Mouse (Mus musculus) urinary bladder, postnatal 10 days (tissue): ENCODE data around the gene Hoxa2.

ENCODE experiments used
- DNase-seq: peaks from one replicate; pipeline ENCODE4 v3.0.0; 2022; ENCODE audit warnings: low spot score

Gene Hoxa2

DNA sequence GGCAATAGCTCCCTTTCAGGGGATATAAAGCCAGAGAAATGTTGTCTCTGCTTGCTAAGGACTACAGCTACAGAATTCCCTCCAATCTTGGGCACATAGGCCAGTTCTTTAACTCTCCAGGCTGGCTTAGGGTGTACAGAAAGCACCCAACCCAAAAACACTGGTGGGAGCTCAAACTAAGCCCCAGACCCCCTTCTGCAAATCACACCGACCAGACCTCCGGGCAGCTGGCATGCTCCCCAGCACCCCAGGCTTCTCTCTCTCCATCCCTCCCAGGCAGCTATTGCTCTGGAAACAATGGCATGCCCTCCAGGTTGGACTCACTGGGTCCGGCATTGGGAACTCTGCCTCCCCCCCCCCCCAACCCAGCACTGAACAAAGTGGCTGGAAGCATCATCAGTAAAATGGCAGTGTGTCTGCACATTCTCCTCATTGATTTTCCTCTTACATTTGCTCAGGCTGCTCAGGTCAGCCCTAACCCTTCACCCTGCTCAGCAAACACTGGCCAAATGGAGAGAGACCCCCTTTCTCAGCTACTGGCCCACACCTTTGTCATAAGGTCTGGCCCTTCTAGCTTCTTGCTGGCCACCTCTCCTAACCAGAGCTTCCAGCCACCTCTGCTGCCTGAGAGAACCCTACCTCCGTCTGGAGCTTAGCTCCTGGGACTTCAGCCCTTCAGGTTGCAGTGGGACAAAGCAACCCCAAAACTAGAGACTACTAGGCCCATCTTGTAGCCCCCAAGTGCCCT lies 14.5 kb upstream of the Hoxa2 start:
- no peak for DNase-seq

DNA sequence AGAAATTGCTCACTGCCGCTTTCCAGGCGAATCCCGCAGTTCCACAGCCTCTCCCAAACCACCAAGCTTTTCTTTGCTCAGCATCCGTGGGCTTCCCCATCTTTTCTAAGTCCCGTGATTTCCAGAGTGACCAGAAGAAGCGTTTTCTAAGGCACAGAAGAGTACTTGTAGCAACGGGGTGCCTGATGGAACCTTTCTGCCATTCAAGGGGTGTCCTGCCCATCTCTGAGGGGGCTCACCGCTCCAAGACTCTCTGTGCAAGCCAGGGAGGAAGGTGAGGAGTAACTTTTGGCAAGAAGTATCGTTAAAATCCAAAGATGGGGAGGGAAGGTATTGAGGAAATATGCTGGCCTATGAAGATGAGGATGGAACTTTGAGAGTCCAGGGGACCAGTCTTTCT lies 13.2 kb upstream of the Hoxa2 start:
- no peak for DNase-seq

DNA sequence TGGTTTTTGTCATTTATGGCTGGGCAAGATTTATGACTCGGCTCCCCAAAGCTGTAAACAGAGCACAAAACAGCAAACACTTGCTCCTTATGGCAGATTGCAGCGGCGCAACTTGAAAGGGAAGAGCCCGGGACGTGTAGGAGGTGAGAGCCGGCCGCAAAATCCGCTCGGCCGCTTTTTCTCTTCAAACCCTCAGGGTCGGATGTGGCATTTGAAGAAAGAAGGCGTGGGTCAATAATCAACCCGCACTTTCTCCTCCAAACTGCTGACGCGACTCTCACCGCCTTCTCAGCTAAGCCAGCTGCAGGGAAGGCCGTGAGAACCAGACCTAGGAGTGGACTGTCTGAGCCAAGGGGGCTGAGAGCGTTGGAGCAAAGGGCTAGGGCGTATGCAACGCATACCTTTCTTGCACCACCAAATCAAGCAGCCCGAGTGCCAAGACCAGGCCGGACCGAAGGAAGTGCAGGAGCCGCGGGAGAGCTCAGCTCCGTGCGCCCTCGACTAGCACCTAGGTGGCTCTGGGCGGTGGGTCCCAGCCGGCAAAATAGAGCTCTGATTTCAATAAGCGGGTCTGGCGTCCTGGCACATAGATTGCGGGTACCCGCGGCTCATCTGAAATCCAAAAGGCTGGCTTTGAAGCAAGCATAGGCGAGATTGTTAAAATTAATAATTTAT lies 12.6 kb upstream of the Hoxa2 start, which contains the start of gene 5730596B20Rik:
Gene 5730596B20Rik (plus strand): TSS at position 438 of the 675 bp plus-strand sequence.
- DNase-seq, result no peak

DNA sequence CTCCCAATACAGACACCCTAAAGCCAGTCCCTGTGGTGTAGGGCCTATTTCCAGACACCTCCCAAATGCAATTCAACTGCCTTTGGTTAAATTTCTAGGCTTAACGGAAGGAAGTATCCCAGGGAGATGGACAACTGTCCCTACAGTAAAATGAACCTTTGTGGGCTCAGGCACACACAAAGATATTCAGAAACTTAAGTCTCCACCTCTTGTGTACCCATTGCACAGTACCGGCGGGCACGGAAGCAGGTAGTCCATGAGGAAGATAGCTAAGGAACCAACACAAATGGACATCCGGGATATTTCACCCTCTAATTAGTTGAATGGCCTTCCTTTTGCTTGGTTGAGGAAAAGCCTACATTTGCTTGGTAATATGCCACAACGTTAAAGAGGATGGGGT lies 11.8 kb upstream of the Hoxa2 start:
- DNase-seq, result no peak

DNA sequence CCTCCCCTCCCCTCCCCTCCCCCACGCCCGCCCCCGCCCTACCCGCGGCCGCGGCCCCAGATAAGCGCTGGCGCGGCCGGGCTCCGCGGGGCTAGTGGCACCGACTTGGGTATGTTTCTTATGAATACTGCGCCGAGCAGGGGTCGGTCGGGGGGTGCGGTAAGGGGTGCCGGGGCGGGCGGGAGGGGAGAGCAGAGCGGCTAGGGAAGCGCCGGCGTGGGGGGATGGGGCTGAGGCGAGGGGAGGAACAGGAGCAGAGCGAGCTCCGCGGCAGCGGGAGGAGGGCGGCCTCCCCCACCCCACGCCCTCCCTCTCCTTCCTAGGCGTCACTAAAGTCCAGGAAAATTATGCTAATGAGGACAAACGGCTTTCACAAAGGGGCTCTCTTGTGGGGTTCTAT lies 11.2 kb upstream of the Hoxa2 start:
- no peak for DNase-seq

DNA sequence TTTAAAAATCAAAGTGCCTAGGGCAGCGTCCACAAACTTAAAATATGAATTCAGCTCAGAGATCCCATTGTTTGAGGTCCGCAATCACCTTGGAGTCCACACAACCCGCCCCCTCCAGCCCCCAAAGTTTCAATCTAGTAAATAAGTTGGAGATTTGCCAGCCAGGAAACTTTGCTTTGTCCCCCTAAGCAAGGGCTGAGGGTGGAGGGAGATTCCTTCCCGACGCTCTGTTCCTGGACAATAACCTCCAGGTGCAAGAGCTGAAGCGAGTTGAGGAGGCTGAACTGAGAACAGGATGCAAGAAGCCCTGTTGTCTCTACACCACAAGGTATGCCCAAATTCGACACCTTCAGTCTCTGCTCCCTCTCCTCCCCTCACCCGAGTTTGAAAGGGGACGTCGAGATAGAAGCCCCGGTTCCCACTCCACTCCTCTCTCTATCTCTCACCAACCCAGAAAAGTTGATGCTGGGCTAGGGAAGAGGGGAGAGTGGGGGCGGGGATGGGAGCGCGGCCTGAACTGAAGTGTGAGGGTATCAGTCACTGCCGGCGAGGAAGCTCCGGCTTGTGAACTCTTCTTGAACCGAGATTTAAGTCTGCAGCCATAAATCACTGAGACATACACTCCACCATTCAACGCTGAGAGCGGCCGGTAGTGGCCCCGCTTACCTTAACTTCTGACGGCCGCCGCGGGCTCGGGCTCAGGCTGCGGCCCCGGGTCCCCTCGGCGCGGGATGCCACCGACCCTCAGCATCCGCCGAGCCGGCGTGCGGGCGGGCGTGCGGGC lies 10.5 kb upstream of the Hoxa2 start:
- DNase-seq, result no peak

DNA sequence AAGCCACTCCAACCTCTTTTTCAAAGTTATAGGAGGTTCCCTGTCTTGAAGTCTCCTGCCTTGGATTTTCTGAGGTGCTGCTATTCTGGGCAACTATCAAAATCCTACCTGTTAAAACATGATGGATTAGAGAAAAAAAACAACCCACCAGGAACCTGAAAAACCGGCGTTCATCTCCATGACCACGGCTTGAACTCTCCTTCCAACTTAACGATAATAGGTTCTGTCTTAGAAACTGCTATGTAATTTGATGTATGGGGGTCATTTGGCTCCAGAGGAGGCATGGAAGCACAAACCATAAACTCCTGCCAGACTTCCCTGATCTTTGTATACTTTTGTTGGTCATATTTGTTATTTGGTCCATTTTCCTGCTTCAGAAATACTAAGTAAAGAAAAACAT lies 9.0 kb upstream of the Hoxa2 start:
- no peak for DNase-seq

DNA sequence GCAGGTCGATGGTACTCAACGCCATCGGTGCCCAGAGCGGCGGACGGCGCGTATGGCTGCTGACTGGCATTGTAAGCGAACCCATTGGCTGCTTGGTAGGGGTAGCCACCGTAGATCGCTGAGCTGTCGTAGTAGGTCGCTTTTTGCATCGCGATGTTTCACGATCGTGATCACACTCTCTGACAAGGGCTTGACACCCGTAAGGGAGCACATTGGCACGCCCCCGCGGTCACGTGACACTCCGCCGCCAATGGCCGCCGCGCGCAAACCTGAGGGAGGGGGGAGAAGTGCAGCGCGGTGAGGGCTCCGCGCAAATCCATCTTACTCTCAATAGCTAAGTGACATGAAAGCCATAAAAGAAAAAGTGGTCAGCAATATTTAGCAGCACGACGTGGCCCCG lies 7.9 kb upstream of the Hoxa2 start:
- DNase-seq, result no peak

DNA sequence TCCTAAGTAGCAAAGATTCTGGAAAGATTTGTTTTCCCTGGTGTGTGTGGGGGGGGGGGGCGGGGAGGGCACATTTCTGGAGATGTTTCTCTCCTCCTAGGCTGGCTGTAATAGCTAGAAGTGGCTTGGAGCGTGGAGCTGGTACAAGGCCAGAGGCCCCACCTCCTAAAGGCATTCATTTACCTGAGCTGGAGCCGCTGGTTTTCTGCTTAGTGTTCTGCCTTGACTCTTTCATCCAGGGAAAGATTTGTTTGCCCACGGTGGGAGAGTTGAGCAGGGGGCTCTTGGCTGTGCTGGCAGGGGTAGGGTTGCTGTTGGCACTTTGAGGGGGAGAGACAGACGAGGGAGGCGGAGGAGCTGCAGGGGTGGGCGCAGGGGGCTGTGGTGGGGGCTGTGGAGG lies 7.3 kb upstream of the Hoxa2 start:
- no peak for DNase-seq

DNA sequence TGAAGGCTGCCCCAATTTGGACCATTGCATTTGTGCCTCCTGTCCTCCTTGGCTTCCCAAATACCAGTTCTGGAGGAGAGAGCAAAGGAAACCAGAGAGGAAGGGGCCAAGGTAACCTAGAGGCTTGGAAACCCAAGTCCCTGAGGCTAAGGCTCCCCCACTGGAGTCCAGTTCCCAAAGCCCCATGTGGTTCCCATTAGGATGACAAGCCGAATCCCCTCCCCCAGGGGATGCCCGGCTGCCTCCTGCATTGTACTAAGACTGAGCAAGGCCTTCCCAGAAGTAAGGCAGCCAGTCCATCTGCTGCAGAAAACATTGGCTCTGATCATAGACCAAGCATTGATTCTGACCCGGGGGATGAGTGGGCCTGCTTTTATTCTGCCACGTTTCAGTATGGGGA lies 6.7 kb upstream of the Hoxa2 start:
- DNase-seq, result no peak

DNA sequence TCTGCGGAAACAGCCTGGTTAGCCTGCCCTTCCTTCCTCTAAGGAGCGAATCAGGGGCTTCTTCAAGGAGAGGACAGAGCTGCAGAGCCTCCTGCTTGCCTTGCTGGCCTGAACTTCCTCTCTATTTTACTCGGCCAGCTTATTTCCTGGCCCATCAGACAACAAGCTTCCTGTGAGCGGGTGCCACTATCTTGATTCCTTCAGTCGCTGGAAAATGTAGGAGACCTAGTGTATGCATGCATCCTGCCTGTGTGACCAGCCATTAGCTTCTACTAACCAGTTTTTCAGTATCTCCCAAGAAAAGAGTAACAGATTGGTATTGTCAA lies 6.2 kb upstream of the Hoxa2 start:
- DNase-seq, result no peak

DNA sequence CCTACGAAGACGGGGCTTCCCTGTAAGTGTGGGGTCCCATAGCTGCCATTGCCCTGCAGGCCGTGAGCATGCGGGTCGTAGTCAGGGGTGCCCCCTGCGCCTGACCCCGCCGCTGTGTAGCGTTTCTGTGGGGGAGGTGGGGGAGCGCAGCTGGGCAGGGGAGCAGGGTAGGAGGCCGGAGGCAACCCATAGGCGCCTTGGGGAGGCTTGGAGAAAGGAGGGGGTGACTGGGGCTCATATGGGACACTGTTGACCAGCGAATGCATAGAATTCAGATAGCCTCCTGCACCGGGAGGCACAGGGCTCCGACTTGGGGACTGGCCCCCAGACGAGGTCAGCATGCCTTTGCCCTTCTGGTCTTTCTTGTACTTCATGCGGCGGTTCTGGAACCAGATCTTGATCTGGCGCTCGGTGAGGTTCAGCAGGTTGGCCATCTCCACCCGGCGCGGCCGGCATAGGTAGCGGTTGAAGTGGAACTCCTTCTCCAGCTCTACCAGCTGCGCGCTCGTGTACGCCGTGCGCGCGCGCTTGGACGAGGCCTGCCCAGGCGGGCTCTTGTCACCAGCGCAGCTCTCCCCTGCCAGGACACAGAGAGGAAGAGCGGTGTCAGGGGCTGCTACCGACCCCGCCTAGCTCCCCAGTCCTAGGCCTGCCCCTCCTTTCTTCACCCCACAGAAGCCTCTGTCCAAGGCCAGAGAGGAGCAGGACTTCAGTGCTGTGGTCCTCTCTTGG lies 5.7 kb upstream of the Hoxa2 start:
- DNase-seq, result no peak

DNA sequence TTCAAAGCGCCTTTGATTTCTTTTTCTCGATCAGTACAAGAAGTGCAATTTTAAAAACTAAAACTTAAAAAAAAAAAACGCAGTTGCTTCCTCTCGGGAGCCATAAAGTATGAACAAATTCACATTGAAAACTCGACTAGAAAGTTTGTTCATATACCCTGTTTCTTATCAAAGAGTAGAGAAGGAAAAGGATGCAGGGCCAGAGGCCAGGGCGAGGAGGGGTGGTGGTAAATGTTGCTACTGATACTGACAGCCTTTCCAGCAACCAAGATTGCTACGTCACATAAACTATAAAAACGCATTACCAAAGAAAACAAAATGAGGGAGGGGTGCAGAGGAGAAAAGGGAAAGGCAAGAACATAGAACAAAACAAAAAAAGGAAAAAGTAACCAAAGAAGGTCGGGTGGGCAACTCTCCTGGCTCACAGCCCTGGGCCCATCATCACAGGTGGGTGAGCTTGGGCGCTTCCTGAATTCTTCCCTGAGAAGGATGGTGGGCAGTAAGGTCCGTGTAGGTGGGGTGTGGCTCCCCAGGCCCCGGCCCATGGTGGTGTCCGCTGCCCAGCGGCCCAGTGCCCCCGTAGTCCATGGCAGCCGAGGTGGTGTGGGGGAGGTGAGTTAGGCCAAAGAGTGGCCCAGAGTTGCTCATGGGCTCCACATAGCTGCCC lies 5.0 kb upstream of the Hoxa2 start:
- DNase-seq, result no peak

DNA sequence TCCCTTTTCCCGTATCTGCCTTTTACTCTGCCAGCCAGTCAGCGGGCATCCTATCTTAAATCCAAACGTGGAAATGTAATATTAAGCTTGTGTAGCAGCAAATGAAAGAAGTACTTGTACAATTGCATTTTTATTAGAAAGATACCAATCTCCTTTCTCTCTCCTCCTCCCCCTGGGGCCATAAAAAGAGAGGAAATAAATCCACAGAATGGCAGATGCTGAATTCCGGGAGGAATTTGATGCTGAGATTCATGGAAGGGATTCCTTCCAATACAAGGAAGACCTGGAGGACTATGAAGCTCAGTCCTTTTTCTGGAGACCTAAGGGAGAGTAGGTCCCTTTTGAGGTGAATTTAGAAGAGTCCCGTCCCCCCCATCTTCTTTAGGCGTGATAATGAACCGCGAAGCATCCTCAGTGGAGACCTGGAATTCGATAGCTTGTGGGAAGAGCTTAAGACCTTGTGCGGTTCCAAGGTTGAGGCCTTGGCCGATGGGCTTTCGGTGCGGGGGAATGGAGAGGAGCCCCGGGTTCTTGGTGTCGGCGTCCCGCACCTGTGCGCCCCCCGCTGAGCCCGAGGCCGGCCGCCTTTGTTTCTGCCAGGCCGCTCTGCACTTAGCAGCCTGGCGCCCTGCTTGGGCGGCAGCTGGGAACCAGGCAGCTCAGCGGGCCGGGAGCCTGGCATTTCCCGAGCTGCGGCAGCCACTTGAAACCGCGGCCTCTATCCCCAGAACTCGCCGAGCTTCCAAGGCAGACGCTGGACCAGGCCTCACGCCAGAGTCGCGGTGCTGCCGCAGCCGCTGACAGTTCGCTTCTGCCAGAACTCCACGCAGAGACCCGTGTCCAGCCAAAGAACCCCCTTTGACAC lies 3.8 kb upstream of the Hoxa2 start:
- DNase-seq, result no peak

DNA sequence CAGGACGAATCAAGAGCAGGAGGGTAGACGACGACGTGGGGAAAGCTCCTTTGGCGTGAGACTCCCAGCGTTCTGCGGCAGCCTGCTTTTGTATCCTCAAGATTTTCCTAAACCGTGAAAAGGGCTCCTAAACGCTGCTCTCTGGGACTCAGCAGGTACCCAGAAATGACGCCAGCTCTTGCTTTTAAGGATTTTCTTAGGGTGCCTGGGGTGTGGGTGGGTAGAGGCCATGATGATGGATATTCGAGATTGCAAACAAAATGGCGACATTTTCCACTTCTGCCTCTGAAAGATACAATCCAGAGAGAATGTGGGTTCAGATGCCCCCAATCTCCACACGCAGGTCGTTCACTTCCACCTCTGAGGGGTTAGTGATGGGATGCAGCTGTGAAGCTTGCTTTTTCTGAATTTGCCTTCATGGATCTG lies 3.1 kb upstream of the Hoxa2 start:
- no peak for DNase-seq

DNA sequence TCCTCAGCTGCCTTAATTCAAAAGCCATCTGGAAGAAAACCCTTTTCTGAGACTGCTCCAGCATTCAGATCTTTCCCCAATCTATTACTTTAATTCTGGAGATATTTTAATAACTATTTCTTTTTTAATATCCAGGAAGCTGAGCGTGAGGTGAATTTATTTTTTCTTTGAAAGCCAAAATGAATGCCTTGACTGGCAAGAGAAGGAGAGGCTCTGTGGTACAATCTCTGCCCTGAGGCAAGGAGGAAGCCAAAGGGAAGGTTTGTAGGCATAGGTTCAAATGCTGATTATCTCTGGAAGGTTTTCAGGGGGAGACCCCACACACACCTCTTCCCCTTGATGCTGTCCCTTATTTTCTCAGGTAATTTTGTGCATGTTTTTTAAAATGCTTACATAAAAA lies 2.5 kb upstream of the Hoxa2 start:
- DNase-seq, result no peak

DNA sequence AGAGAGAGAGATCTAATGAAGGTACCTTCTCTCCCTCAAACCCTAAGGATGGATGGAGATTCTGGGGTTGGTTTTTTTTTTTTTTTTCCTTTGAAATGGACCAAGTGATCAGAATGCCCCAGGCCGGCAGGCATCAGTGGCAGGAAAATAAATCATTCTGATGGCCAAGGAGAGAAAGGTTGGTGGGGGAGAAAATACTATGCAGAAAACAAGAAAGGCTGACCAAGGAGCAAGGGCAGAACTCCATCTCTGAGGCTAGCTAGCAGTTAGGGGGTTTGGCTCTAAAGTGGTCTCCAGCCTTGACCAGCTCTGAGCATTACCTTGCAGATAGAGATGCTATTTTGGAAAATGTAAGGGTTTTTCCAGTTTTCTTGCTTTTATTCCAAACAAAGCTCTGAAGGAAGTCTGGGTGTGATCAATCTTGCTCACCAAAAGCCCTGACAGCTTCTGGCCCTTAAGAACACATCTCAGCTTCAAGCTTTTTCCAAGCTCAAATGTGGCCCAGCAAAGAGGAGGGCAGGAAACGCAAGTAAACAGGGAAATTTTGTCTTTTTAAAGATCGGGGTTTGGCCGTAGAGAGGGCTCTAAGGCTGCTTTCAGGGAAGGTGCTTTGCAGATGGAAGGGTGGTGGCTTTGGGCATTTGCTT lies 1.9 kb upstream of the Hoxa2 start:
- DNase-seq, result no peak

DNA sequence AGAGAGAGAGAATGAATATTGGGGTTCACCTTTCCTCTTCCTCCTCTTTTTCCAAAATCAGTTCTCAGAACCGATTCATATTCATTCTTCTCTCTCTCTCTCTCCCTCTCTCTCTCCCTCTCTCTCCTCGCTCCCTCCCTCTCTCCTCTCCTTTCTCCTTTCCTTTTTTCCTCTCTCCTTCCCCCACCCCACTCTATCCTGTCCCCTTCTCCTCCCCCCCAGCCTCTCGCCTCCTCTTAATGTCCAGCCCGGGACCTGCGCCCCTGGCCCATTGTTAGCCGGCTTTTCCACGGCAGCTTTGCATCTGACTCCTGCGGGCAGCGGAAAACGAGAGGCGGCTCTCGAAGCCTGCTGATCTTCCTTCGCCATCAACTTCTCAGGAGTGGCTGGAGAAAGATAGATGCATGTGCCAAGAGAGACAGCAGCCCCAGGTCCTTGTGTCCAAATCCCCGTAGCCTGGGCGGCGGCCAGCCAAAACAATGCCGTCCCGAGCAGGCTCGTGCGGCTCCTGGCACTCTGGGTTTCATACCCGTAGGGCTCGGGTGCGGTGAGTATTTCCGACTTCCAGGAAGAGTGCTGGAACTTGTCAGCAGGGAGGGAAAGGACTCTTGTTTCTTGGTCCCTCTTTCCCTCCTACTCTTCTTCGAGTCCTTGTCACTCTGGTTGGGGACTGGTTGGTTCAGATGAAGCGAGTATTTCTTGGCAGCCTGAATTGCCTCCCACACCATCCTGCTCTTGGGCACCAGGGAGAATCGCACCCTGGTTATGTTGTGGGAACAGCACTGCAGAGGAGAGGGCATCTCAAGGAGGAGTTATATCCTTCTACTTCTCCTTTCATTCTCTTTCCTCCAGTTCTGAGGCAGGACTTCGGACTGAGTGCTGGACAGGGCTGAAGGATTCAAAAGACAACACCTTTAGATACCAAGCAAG lies 1.1 kb upstream of the Hoxa2 start:
- DNase-seq, result no peak

DNA sequence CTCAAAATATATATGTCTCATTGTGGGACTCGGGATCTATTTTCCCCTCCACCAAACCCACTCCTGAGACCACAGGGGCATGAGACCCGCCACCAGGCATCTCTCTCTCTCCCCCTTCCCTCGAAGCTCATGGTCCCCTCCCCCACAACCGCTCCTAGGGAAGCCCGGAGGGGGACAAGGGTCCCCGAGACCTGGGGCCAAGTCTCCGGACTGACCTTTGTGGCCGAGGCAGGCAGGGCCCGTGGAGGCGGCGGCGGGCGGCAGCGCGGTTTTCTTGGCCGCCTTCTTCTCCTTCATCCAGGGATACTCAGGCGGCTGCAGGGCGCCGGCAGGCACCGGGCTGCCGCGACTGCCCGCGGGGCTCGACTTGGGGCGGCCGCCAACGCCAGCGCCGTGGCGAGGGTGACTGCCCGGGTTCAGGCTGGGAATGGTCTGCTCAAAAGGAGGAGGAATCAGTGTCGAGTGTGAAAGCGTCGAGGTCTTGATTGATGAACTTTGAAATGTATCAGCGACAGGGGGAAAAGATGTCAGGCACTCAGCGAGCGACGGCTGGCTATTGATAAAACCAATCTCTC lies 493 bp downstream of the Hoxa2 start:
- DNase-seq, result no peak
